Mouse (Mus musculus) liver, postnatal 0 days (tissue): ENCODE measurements around the gene Nav2.

Source experiments
- CTCF ChIP-seq: sonication (generic); IDR thresholded peaks from 2 replicates; pipeline ENCODE4 v1.5.1; 2016; ENCODE audit warnings: antibody characterized with exemption, low read depth
- EP300 ChIP-seq: IDR thresholded peaks from 2 replicates; pipeline ENCODE4 v1.6.1; 2016; ENCODE audit warnings: antibody characterized with exemption, low read depth, mild to moderate bottlenecking

DNA sequence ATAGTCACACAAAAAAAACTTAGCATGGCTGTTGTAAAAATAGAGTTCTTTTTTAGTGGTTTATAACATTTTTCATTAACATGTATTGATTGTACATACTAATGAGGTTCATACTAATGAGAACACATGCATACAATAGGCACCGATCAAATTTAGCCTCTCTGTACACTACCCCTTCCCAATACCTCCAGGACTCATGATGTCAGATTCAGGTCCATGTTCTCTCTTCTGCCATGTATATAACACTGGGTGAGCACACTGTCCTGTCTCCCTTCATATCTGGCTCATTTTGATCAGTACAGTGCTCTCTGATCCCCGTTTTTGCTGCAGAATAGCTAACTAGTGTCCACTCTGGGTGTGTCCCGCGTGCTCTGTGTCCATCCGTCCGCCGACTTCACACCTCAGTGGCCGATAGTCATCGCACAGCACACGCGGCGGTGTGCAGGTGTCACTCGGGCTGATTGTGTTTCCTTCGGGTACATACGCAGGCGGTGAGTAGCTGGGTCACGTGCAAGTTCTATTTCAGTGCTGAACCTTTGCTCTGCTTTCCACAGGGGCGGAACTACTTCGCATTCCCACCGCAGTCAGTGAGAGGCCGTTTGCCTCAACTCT is 268.2 kb downstream of the Nav2 start:
- TF ChIP-seq CTCF (no peak), EP300 (no peak)
